Mouse (Mus musculus) CD4-positive, CD25-positive, alpha-beta regulatory T cell, adult 4 months (primary cell): Measurements from ENCODE around the gene Tes3-ps. TPM values are rescaled to one million over a fixed set of nuclear protein-coding genes. Genes with fewer than 3 reads are reported as not detected.

Experiments
- ATAC-seq: one replicate; pipeline ENCODE4 v1.8.0; 2017
- polyA plus RNA-seq, 2 experiments: library from polyadenylated mRNA; unstranded; fragments of 100-300 nt; shearing (Covaris generic); gene quantifications; one replicate each; pipeline ENCODE4 v1.2.1; 2017

Tes3-ps gene
- polyA plus RNA-seq, result 1 to 10 TPM; 5.2 to 8.4 TPM

- ATAC-seq, result no peak
Observed at GRCm38 (mm10) chr13:49492376-49493368, at the start of gene Tes3-ps. Tes3-ps (plus strand) TSS chr13:49493318.

GRCm38 (mm10) chr13:49444451-49444850, 48.7 kb upstream of the Tes3-ps start:
- no peak for ATAC-seq

- ATAC-seq, result peak; percentile 80
Observed at GRCm38 (mm10) chr13:49449318-49449749, 43.8 kb upstream of the Tes3-ps start.

- no peak for ATAC-seq
Observed at GRCm38 (mm10) chr13:49460276-49460675, 32.8 kb upstream of the Tes3-ps start.

GRCm38 (mm10) chr13:49460692-49461414, 32.3 kb upstream of the Tes3-ps start:
- ATAC-seq, result no peak

GRCm38 (mm10) chr13:49461458-49462132, 31.5 kb upstream of the Tes3-ps start:
- ATAC-seq, result no peak

- ATAC-seq, result no peak
Observed at GRCm38 (mm10) chr13:49462921-49463320, 30.2 kb upstream of the Tes3-ps start.

GRCm38 (mm10) chr13:49465875-49466274, 27.2 kb upstream of the Tes3-ps start:
- no peak for ATAC-seq

GRCm38 (mm10) chr13:49466393-49467075, 26.6 kb upstream of the Tes3-ps start:
- no peak for ATAC-seq

GRCm38 (mm10) chr13:49467585-49467984, 25.5 kb upstream of the Tes3-ps start:
- no peak for ATAC-seq

GRCm38 (mm10) chr13:49469002-49469401, 24.1 kb upstream of the Tes3-ps start:
- no peak for ATAC-seq

GRCm38 (mm10) chr13:49470319-49470718, 22.8 kb upstream of the Tes3-ps start:
- no peak for ATAC-seq

GRCm38 (mm10) chr13:49470806-49471205, 22.3 kb upstream of the Tes3-ps start:
- ATAC-seq, result no peak

- no peak for ATAC-seq
Observed at GRCm38 (mm10) chr13:49471981-49472675, 21.0 kb upstream of the Tes3-ps start.

- ATAC-seq, result no peak
Observed at GRCm38 (mm10) chr13:49472676-49473005, 20.5 kb upstream of the Tes3-ps start.

GRCm38 (mm10) chr13:49477887-49478286, 15.2 kb upstream of the Tes3-ps start:
- no peak for ATAC-seq

GRCm38 (mm10) chr13:49478851-49479374, 14.2 kb upstream of the Tes3-ps start:
- no peak for ATAC-seq

- ATAC-seq, result no peak
Observed at GRCm38 (mm10) chr13:49479399-49479798, 13.7 kb upstream of the Tes3-ps start.

GRCm38 (mm10) chr13:49480057-49480456, 13.1 kb upstream of the Tes3-ps start:
- no peak for ATAC-seq

- no peak for ATAC-seq
Observed at GRCm38 (mm10) chr13:49480551-49480950, 12.6 kb upstream of the Tes3-ps start.

GRCm38 (mm10) chr13:49485388-49485787, 7.7 kb upstream of the Tes3-ps start:
- ATAC-seq, result no peak
